Mouse (Mus musculus): ENCODE data around the gene Mapk8ip3.

- TF ChIP-seq CTCF (conservative IDR thresholded peaks at IDR 0.05; ENCODE audit: insufficient read depth, insufficient read length, low read depth, low read length) = no peak
- TF ChIP-seq POLR2A (IDR thresholded peaks at IDR 0.05; ENCODE audit: low read depth, low read length) = no peak
Measured at GRCm38 (mm10) chr17:24899153-24899552, 37.6 kb downstream of the Mapk8ip3 start.
